Mouse (Mus musculus) limb, embryonic 10.5 days (tissue): ENCODE results near the gene Fam185a. TPM values are rescaled to one million over a fixed set of nuclear protein-coding genes. Genes with fewer than 3 reads are reported as not detected.

ENCODE experiments used
- DNase-seq: peaks from one replicate; pipeline ENCODE4 v3.0.0-alpha.2; 2017; ENCODE audit warnings: low spot score
- H3K27ac ChIP-seq: fragments of 300-500 bp; sonication (generic); 2 replicates; pipeline ENCODE4 v1.5.1; 2016; ENCODE audit warnings: mild to moderate bottlenecking
- H3K27me3 ChIP-seq: fragments of 300-500 bp; sonication (generic); 2 replicates; pipeline ENCODE4 v1.6.1; 2016; ENCODE audit warnings: low read depth, mild to moderate bottlenecking; ENCODE audit not compliant: poor library complexity, severe bottlenecking
- H3K36me3 ChIP-seq: fragments of 300-500 bp; sonication (generic); 2 replicates; pipeline ENCODE4 v1.6.1; 2016; ENCODE audit warnings: mild to moderate bottlenecking, moderate library complexity
- H3K4me1 ChIP-seq: fragments of 300-500 bp; sonication (generic); 2 replicates; pipeline ENCODE4 v1.6.1; 2016
- H3K4me3 ChIP-seq: fragments of 300-500 bp; sonication (generic); 2 replicates; pipeline ENCODE4 v1.5.1; 2016; ENCODE audit warnings: mild to moderate bottlenecking, moderate library complexity
- H3K9me3 ChIP-seq: fragments of 300-500 bp; sonication (generic); replicated peaks from 2 replicates; pipeline ENCODE4 v1.6.1; 2016; ENCODE audit warnings: mild to moderate bottlenecking
- WGBS: fragments of 180-500 bp; shearing (Covaris S2); methylation state at CpG from one replicate; pipeline ENCODE4 v1.1.7; 2016; 5-methylcytosine and 5-hydroxymethylcytosine counted together
- polyA plus RNA-seq: library from polyadenylated mRNA; unstranded; fragments of >200 nt; fragmentation: Nextera tagmentation; extraction: Ambion mirVana; gene quantifications from 2 replicates; pipeline ENCODE4 v1.2.1, GENCODE M21; 2016

Gene Fam185a
- polyA plus RNA-seq, 1 experiment from 2014 or later, result 6.9 TPM

DNA sequence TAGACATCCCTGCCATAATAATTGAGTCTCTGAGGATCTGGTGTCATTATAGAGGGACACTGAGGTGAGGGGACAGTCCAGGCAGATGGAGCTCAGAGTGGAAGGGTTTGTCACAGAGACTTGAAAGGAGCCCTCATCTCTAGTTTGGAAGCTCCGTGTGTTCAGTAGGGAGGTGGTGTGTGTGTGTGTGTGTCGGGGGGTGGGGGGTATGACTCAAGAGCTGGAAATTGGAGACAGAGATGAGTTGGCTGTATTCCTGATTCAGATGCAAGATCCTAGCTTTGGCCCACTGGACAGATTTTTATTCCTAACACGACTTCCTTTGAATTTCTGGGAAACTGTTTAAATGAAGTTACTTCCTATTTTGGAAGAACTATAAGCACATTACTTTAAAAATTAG, 62.5 kb downstream of the Fam185a start:
- no peak for DNase-seq
- WGBS, result 92% methylated on average over 3 of the region's 3 CpGs
- Histone ChIP-seq H3K4me1 (peaks cover 23% of the 10 kb centered on the region), H3K27ac (no peak overlapping the region), H3K4me3 (no peak overlapping the region), H3K9me3 (no peaks in the 10 kb centered on the region), H3K27me3 (no peaks in the 10 kb centered on the region), H3K36me3 (no peaks in the 10 kb centered on the region)

GRCm38 (mm10) chr5:21487716-21488115, 63.0 kb downstream of the Fam185a start:
- H3K9me3 ChIP-seq, result no peaks in the 10 kb centered on the region
- H3K27ac ChIP-seq, result no peak overlapping the region
- no peak overlapping the region for H3K4me3 ChIP-seq
- 98% methylated on average over 3 of the region's 3 CpGs for WGBS
- H3K4me1 ChIP-seq, result peaks cover 19% of the 10 kb centered on the region
- H3K27me3 ChIP-seq, result no peaks in the 10 kb centered on the region
- H3K36me3 ChIP-seq, result no peaks in the 10 kb centered on the region
- DNase-seq, result no peak

- no peaks in the 10 kb centered on the region for H3K9me3 ChIP-seq
- no peaks in the 10 kb centered on the region for H3K36me3 ChIP-seq
- no peaks in the 10 kb centered on the region for H3K27me3 ChIP-seq
- peak overlapping the region; percentile 7; the same call in 1 of the 2 replicates for H3K27ac ChIP-seq
- no peak for DNase-seq
- 95% methylated on average over 5 of the region's 5 CpGs for WGBS
- H3K4me3 ChIP-seq, result no peak overlapping the region
- peaks cover 11% of the 10 kb centered on the region for H3K4me1 ChIP-seq
Measured at GRCm38 (mm10) chr5:21488506-21488905, 63.7 kb downstream of the Fam185a start.

DNA sequence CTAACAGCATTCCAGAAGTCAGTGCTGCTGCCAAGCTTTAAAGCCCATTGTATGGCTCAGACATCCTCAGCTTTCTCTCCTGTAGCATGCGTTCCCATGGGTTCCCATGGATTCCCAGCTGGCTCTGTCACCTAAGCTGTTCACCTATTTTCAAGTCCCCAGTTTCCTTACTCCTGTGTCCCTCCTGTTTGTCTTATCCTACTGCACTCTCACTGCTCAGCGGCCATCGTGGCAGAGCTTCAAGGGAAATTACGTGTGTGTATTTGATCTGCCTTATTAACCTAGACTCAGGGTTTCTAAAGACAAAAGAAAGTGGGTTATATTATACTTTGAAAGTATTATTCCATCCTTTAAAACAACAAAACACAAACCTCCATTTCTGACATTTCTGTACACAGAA, 64.4 kb downstream of the Fam185a start:
- H3K4me3 ChIP-seq, result no peak overlapping the region
- no peaks in the 10 kb centered on the region for H3K9me3 ChIP-seq
- peak overlapping the region; percentile 7; the same call in 1 of the 2 replicates for H3K27ac ChIP-seq
- 82% methylated on average over 4 of the region's 4 CpGs for WGBS
- DNase-seq, result no peak
- H3K36me3 ChIP-seq, result no peaks in the 10 kb centered on the region
- peaks cover 11% of the 10 kb centered on the region for H3K4me1 ChIP-seq
- H3K27me3 ChIP-seq, result no peaks in the 10 kb centered on the region

DNA sequence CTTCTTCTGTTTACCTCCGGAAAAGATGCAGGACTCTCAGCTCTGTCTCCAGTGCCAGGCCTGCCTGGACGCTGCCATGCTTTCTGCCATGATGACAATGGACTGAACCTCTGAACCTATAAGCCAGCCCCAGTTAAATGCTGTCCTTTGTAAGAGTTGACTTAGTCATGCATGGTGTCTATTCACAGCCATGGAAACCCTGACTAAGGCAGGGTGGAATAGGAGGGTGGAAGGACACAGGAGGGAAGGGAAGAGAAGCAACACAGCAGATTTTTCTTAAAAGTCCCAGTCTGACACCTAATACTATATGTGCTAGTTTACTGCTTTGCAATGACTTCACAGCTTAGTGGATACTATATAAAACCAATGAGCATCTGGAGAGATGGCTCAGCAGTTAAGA, 66.7 kb downstream of the Fam185a start:
- no peaks in the 10 kb centered on the region for H3K9me3 ChIP-seq
- 85% methylated on average over 2 of the region's 2 CpGs for WGBS
- no peak for DNase-seq
- H3K4me3 ChIP-seq, result no peak overlapping the region
- H3K27ac ChIP-seq, result no peak overlapping the region
- no peaks in the 10 kb centered on the region for H3K36me3 ChIP-seq
- peaks cover 21% of the 10 kb centered on the region for H3K4me1 ChIP-seq
- no peaks in the 10 kb centered on the region for H3K27me3 ChIP-seq

DNA sequence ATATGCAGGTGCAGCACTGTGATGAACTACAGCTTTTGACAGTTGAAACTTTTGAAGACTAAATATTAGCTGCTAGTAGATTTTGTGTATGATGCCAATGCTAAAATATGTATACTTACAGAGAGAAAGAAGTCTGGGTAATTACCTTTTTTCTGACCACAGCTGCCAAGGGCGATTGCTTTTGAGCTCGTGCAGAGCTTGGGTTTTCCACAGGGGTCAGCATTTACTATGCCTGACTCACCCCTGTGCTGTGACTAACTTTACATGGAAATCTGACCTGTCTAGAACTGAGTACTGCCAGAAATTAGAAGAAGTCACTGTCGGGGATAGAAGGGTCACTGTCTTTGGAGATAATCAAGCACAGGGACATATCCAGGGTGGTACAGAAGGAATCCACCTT, 67.5 kb downstream of the Fam185a start:
- no peak for DNase-seq
- H3K9me3 ChIP-seq, result no peaks in the 10 kb centered on the region
- no peak overlapping the region for H3K27ac ChIP-seq
- H3K4me1 ChIP-seq, result peaks cover 27% of the 10 kb centered on the region
- no peak overlapping the region for H3K4me3 ChIP-seq
- no peaks in the 10 kb centered on the region for H3K36me3 ChIP-seq
- H3K27me3 ChIP-seq, result no peaks in the 10 kb centered on the region
- WGBS, result 84% methylated on average over 3 of the region's 3 CpGs

DNA sequence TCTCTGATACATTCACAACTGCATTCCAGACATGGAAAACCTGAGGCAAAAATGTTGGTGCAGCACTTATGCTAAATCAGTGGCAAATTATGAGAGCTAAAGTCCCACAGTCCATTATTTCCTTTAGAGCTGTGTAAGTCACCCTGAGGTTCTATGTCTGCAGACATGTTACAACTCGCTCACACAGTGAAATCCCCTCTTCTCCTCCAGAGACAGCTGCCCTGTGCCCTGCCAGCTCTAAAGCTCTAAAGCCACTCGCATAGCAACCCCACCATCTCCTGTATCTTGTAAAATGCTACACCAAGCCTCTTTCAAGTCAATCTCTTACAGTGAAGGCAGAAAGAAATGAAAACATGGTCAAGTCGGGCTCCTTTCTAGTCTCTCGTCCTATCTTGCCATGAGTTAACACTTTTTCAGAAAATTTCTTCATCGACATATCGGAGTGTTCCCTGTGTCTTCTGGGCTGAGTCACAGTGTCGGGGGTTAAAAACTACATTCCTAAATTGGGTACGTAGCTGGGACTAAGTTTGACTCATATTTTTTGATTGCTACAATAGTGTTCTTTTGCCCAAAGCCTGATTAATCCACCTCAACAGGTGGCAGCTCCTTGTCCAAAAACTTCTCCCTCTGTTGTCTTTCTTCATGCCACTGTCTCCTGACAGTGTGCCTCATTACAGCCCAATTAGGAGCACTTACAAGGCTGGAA, 68.7 kb downstream of the Fam185a start:
- H3K27ac ChIP-seq, result no peak overlapping the region
- peaks cover 27% of the 10 kb centered on the region for H3K4me1 ChIP-seq
- no peaks in the 10 kb centered on the region for H3K36me3 ChIP-seq
- 88% methylated on average over 8 of the region's 8 CpGs for WGBS
- no peak overlapping the region for H3K4me3 ChIP-seq
- no peak for DNase-seq
- H3K9me3 ChIP-seq, result no peaks in the 10 kb centered on the region
- no peaks in the 10 kb centered on the region for H3K27me3 ChIP-seq

DNA sequence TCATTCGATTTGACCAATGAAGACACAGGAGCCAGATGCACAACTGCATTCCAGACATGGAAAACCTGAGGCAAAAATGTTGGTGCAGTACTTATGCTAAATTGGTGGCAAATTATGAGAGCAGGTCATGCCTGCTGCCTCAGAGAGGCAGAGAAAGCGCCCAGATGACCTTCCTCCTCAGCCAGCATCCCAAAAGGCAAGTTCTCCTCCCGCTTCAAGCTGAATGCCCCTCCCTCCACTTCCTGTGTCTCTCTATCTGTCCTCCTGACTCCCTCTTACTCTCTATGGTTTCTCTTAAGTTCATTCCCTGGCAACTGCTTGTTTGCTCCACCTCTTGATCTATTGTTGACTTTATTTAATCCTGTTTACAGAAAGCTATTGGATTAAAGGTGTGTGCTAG, 70.0 kb downstream of the Fam185a start:
- Histone ChIP-seq H3K36me3 (no peaks in the 10 kb centered on the region), H3K27ac (no peak overlapping the region), H3K4me1 (peaks cover 22% of the 10 kb centered on the region), H3K4me3 (no peak overlapping the region), H3K9me3 (no peaks in the 10 kb centered on the region), H3K27me3 (no peaks in the 10 kb centered on the region)
- no peak for DNase-seq
- WGBS, result 55% methylated on average over 3 of the region's 3 CpGs

DNA sequence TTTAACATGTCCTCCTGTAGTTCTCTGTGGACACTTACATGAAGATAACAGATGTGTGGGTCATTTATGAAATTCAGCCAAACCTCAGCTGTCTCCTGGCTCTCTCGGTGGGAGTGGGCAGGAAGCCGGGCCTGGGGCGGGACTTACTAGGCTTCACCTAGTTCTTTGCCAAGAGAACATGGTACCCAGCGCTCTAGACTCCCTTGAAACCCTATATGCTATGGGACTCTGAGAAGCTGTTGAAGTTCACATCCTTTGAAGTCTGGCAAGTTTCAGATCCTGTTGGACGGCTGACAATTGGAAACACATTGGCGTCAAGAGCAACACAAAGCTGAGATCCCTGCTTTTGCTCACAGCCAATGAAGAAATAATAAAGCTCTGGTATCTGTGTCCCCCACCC, 71.6 kb downstream of the Fam185a start:
- Histone ChIP-seq H3K4me1 (peaks cover 20% of the 10 kb centered on the region), H3K9me3 (no peaks in the 10 kb centered on the region), H3K36me3 (no peaks in the 10 kb centered on the region), H3K27ac (peak overlapping the region; percentile 62), H3K4me3 (no peak overlapping the region), H3K27me3 (no peaks in the 10 kb centered on the region)
- peak; percentile 48 for DNase-seq
- WGBS, result 46% methylated on average over 6 of the region's 6 CpGs

DNA sequence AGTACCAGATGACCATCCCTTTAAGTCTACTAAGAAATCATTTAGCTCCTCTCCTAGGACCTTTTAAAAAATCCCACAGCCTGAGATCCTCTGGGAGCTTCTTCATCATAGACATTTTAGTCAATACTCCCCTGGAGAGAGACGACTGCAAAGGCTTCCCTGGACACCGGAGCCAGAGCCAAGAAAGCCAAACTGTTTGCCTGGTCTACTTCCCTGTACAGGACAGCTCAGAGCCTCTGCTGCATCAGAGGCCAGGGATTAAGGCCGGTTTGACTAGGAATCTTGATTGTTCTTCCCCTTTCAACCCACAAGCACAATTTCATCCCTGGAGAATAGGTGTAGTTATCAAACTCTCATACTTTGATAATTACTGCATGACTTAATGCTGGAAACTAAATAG, 72.1 kb downstream of the Fam185a start:
- peaks cover 25% of the 10 kb centered on the region for H3K4me1 ChIP-seq
- peak overlapping the region; percentile 62; the same call in 1 of the 2 replicates for H3K27ac ChIP-seq
- WGBS, result 56% methylated on average over 3 of the region's 3 CpGs
- H3K9me3 ChIP-seq, result no peaks in the 10 kb centered on the region
- H3K4me3 ChIP-seq, result no peak overlapping the region
- no peaks in the 10 kb centered on the region for H3K36me3 ChIP-seq
- DNase-seq, result no peak
- H3K27me3 ChIP-seq, result no peaks in the 10 kb centered on the region

- 87% methylated on average over 2 of the region's 2 CpGs for WGBS
- Histone ChIP-seq H3K4me1 (peaks cover 25% of the 10 kb centered on the region), H3K9me3 (no peaks in the 10 kb centered on the region), H3K27me3 (no peaks in the 10 kb centered on the region), H3K36me3 (no peaks in the 10 kb centered on the region), H3K27ac (no peak overlapping the region), H3K4me3 (no peak overlapping the region)
- DNase-seq, result no peak
Measured at GRCm38 (mm10) chr5:21498490-21498889, 73.7 kb downstream of the Fam185a start.

- H3K36me3 ChIP-seq, result no peaks in the 10 kb centered on the region
- H3K27ac ChIP-seq, result no peak overlapping the region
- peaks cover 25% of the 10 kb centered on the region for H3K4me1 ChIP-seq
- DNase-seq, result no peak
- 84% methylated on average over 11 of the region's 11 CpGs for WGBS
- H3K9me3 ChIP-seq, result no peaks in the 10 kb centered on the region
- no peaks in the 10 kb centered on the region for H3K27me3 ChIP-seq
- no peak overlapping the region for H3K4me3 ChIP-seq
Measured at GRCm38 (mm10) chr5:21498925-21499324, 74.2 kb downstream of the Fam185a start.

DNA sequence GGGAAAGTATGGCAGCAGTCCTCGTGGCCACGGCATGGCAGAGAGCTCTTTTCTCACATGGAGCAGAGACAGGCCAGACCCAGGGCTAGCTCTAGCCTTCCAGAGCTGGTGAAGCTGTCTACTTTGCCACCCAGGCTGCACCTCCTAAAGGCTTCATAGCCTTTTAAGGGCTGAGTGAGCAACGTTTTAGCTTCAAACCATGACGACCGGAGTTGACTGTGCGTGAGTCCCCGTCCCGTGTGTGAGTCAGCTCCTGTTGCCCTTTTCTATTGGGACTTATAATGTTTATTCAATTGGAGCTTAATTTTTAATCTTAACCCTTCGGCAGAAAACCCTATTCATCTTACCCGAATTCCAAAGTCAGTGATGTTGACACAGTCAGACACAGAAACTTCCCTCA, 75.4 kb downstream of the Fam185a start:
- Histone ChIP-seq H3K4me1 (peaks cover 22% of the 10 kb centered on the region), H3K27ac (0 out of 2 replicates have a peak overlapping the region, but pooled peaks have one; percentile 26), H3K4me3 (no peak overlapping the region), H3K9me3 (no peaks in the 10 kb centered on the region), H3K27me3 (no peaks in the 10 kb centered on the region), H3K36me3 (no peaks in the 10 kb centered on the region)
- 92% methylated on average over 10 of the region's 10 CpGs for WGBS
- no peak for DNase-seq

- Histone ChIP-seq H3K9me3 (no peaks in the 10 kb centered on the region), H3K27me3 (no peaks in the 10 kb centered on the region), H3K4me1 (peaks cover 20% of the 10 kb centered on the region), H3K4me3 (no peak overlapping the region), H3K36me3 (no peaks in the 10 kb centered on the region), H3K27ac (no peak overlapping the region)
- 90% methylated on average over 2 of the region's 2 CpGs for WGBS
- DNase-seq, result no peak
Measured at GRCm38 (mm10) chr5:21500941-21501340, 76.2 kb downstream of the Fam185a start.
